Mouse (Mus musculus): ENCODE data around the gene Bach2.

The Bach2 gene

GRCm38 (mm10) chr4:32525000-32525399, 286.4 kb downstream of the Bach2 start:
- DNase-seq (ENCODE audit: low read depth, low spot score) = no peak

- no peak for DNase-seq (ENCODE audit: low read depth, low spot score)
Observed at GRCm38 (mm10) chr4:32526228-32526836, 287.7 kb downstream of the Bach2 start.

- DNase-seq (ENCODE audit: low read depth, low spot score) = no peak
Observed at GRCm38 (mm10) chr4:32529443-32529995, 290.9 kb downstream of the Bach2 start.

- DNase-seq (ENCODE audit: low read depth, low spot score) = no peak
Observed at GRCm38 (mm10) chr4:32530421-32530920, 291.9 kb downstream of the Bach2 start.

GRCm38 (mm10) chr4:32530921-32531846, 292.6 kb downstream of the Bach2 start:
- DNase-seq (ENCODE audit: low read depth, low spot score) = no peak

GRCm38 (mm10) chr4:32532079-32532478, 293.5 kb downstream of the Bach2 start:
- no peak for DNase-seq (ENCODE audit: low read depth, low spot score)

GRCm38 (mm10) chr4:32533735-32534134, 295.1 kb downstream of the Bach2 start:
- no peak for DNase-seq (ENCODE audit: low read depth, low spot score)

- DNase-seq (ENCODE audit: low read depth, low spot score) = no peak
Observed at GRCm38 (mm10) chr4:32535626-32536025, 297.0 kb downstream of the Bach2 start.

- no peak for DNase-seq (ENCODE audit: low read depth, low spot score)
Observed at GRCm38 (mm10) chr4:32536870-32537508, 298.4 kb downstream of the Bach2 start.

GRCm38 (mm10) chr4:32538088-32538487, 299.5 kb downstream of the Bach2 start:
- peak; percentile 78 for DNase-seq (ENCODE audit: low read depth, low spot score)

GRCm38 (mm10) chr4:32538488-32538887, 299.9 kb downstream of the Bach2 start:
- no peak for DNase-seq (ENCODE audit: low read depth, low spot score)

- no peak for DNase-seq (ENCODE audit: low read depth, low spot score)
Observed at GRCm38 (mm10) chr4:32538987-32539386, 300.4 kb downstream of the Bach2 start.

- no peak for DNase-seq (ENCODE audit: low read depth, low spot score)
Observed at GRCm38 (mm10) chr4:32544821-32545545, 306.4 kb downstream of the Bach2 start.

GRCm38 (mm10) chr4:32545548-32545947, 306.9 kb downstream of the Bach2 start:
- no peak for DNase-seq (ENCODE audit: low read depth, low spot score)

- no peak for DNase-seq (ENCODE audit: low read depth, low spot score)
Observed at GRCm38 (mm10) chr4:32549150-32549549, 310.5 kb downstream of the Bach2 start.

- DNase-seq (ENCODE audit: low read depth, low spot score) = no peak
Observed at GRCm38 (mm10) chr4:32551337-32551736, 312.7 kb downstream of the Bach2 start.

- no peak for DNase-seq (ENCODE audit: low read depth, low spot score)
Observed at GRCm38 (mm10) chr4:32555506-32555905, 316.9 kb downstream of the Bach2 start.

GRCm38 (mm10) chr4:32560246-32560645, 321.6 kb downstream of the Bach2 start:
- no peak for DNase-seq (ENCODE audit: low read depth, low spot score)

- DNase-seq (ENCODE audit: low read depth, low spot score) = peak; percentile 50
Observed at GRCm38 (mm10) chr4:32560724-32561554, 322.3 kb downstream of the Bach2 start.

GRCm38 (mm10) chr4:32561555-32562095, 323.0 kb downstream of the Bach2 start:
- DNase-seq (ENCODE audit: low read depth, low spot score) = no peak

Data from brain, embryonic 18.5 days (tissue).